Mouse (Mus musculus) spleen, adult 2 months (tissue): ENCODE data around the gene Mrpl16. TPM values are rescaled to one million over a fixed set of nuclear protein-coding genes. Genes with fewer than 3 reads are reported as not detected.

Experiments
- DNase-seq, 2 experiments: peaks; one replicate each; pipeline versions ENCODE4 v3.0.0 to v3.0.0-alpha.2; 2012 to 2021; ENCODE audit warnings: low spot score in 2 of 2, low read depth in 1 of 2
- H3K27ac ChIP-seq: fragments of 200-500 bp; 2 replicates; pipeline ENCODE4 v1.5.1; 2012; ENCODE audit warnings: low read length, inconsistent platforms; ENCODE audit not compliant: insufficient read depth
- H3K27me3 ChIP-seq: fragments of 200-500 bp; 2 replicates; pipeline ENCODE4 v1.6.1; 2012; ENCODE audit warnings: mild to moderate bottlenecking, moderate library complexity, low read length, inconsistent platforms; ENCODE audit not compliant: control insufficient read depth, insufficient read depth
- H3K36me3 ChIP-seq: fragments of 200-500 bp; 2 replicates; pipeline ENCODE4 v1.6.1; 2012; ENCODE audit warnings: mild to moderate bottlenecking, low read length, inconsistent platforms; ENCODE audit not compliant: control insufficient read depth, insufficient read depth
- H3K4me1 ChIP-seq: fragments of 200-500 bp; 2 replicates; pipeline ENCODE4 v1.6.1; 2011; ENCODE audit warnings: inconsistent platforms; ENCODE audit not compliant: control insufficient read depth, insufficient read depth, insufficient read length
- H3K4me3 ChIP-seq: fragments of 200-500 bp; 2 replicates; pipeline ENCODE4 v1.5.1; 2011; ENCODE audit warnings: mild to moderate bottlenecking, inconsistent platforms; ENCODE audit not compliant: insufficient read depth, insufficient read length; ENCODE audit errors: extremely low read depth
- CTCF ChIP-seq: fragments of 200-500 bp; IDR thresholded peaks from 2 replicates; pipeline ENCODE4 v1.5.1; 2011; ENCODE audit warnings: mild to moderate bottlenecking, inconsistent platforms; ENCODE audit not compliant: insufficient read depth, insufficient read length, insufficient replicate concordance; ENCODE audit errors: extremely low read depth
- POLR2A ChIP-seq: fragments of 200-500 bp; IDR thresholded peaks from 2 replicates; pipeline ENCODE4 v1.6.1; 2011; ENCODE audit warnings: low read depth, low read length, inconsistent platforms
- WGBS: fragments of 180-500 bp; shearing (Covaris S2); methylation state at CpG from one replicate; pipeline ENCODE4 v1.1.7; 2018; 5-methylcytosine and 5-hydroxymethylcytosine counted together
- polyA plus RNA-seq: library from polyadenylated mRNA; depleted of rRNA; stranded (reverse); fragments of >200 nt; gene quantifications from 2 replicates; pipeline ENCODE4 v1.2.3, GENCODE M21; 2012

The Mrpl16 gene
- polyA plus RNA-seq, 1 experiment = 5.4 TPM

DNA sequence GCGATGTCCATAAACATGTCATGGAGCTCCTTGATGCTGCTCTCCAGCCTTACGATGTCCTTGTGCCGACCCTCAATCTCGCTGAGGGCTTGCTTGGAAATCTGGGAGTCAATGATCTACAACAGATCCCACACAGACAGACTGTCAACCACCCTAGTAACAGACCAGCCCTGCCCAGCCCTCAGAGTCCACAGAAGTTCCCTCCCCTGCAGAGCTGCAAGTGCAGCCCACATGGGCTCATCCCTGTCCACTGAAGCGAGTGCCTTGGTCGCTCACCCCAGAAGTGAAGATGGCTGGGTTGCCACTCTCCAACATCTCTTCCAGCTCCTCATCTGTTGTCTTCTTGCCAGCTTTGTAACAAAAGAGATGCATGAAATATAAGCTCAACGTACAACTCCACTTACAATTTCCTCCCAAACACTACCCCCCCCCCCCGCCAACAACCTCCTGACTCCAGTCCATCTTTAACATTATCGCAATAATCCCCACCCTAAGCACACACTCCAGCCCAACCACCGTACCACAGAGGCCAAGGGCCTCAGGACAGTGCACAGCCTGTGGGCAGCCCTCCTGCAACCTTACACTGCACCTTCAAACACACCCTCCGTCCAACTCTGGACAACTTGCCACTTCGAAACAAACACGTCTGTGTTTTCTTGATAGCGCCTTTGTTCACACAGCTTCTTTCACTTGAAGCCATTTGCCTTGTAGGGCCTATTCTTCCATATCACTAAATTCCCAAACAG is 15.4 kb downstream of the Mrpl16 start:
- Histone ChIP-seq H3K4me1 (no peaks in the 10 kb centered on the region), H3K27me3 (no peaks in the 10 kb centered on the region), H3K4me3 (no peak overlapping the region), H3K27ac (no peak overlapping the region), H3K36me3 (no peaks in the 10 kb centered on the region)
- TF ChIP-seq POLR2A (no peak), CTCF (no peak)
- 95% methylated on average over 14 of the region's 14 CpGs for WGBS
- no peak for DNase-seq

DNA sequence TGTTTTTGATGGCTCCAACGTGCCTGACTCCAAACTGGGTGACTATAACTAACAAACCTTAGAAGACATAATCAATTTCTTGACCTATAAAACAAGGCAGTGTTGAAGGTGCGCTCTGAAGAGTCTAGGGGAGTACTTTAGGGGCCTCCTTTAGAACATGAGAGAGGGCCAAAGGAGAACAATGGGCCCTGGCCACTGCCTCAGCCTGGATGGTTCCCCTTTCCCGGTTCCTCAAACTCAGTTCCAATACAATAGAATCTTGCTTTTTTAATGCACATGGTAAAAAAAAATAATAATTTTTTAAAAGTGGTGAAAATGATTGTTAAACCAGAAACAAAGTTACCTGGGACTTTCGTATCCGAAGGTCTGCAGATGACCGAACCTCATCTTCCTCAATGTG is 17.6 kb downstream of the Mrpl16 start:
- no peak for TF ChIP-seq POLR2A
- TF ChIP-seq CTCF = no peak
- no peaks in the 10 kb centered on the region for H3K27me3 ChIP-seq
- H3K4me3 ChIP-seq = no peak overlapping the region
- WGBS = 82% methylated on average over 6 of the region's 6 CpGs
- no peak overlapping the region for H3K27ac ChIP-seq
- H3K36me3 ChIP-seq = no peaks in the 10 kb centered on the region
- DNase-seq = no peak
- H3K4me1 ChIP-seq = no peaks in the 10 kb centered on the region

DNA sequence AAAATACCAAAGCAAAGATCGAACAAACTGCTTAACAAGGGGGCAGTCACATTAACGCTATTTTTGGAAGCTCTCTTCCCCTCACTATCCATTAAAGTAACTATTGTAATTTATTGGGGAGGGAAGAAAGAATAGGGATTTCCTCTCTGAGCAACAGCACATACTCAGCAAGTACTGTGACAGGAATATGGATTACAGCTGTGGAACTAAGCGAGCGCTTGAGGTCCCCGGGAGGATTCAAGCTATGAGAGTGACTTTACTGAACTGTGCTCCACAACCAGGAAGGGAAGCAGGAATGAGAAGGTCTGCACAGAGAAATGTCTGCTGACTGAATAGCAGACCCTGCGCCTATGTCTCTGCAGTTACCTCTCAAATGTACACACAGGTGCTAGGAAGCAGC is 18.7 kb downstream of the Mrpl16 start:
- TF ChIP-seq CTCF (no peak), POLR2A (no peak)
- Histone ChIP-seq H3K36me3 (no peaks in the 10 kb centered on the region), H3K4me1 (no peaks in the 10 kb centered on the region), H3K27me3 (no peaks in the 10 kb centered on the region), H3K4me3 (no peak overlapping the region), H3K27ac (no peak overlapping the region)
- no peak for DNase-seq
- WGBS = 88% methylated on average over 6 of the region's 6 CpGs

DNA sequence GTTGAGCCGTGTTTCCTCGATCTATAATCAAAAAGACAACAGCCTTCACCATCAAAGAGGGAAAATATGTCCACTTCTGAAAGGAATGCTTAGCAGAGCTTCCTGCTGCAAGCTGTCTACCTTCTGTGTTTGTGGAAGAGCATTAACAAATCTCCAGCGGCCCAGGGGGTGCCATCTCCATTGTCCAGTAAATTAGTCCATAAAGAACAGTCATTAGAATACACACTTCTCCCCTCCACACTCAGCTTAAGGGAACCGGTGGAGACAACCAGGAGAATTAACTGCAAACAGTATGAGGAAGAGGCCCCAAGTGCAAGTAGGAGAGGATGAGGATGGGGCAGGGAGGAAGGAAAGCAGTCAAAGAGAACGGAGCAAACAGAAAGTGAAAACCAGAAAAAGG is 21.6 kb downstream of the Mrpl16 start:
- H3K27me3 ChIP-seq = no peaks in the 10 kb centered on the region
- H3K4me3 ChIP-seq = no peak overlapping the region
- DNase-seq = no peak
- no peaks in the 10 kb centered on the region for H3K4me1 ChIP-seq
- no peak for TF ChIP-seq POLR2A
- no peak for TF ChIP-seq CTCF
- no peak overlapping the region for H3K27ac ChIP-seq
- 53% methylated on average over 5 of the region's 5 CpGs for WGBS
- no peaks in the 10 kb centered on the region for H3K36me3 ChIP-seq

DNA sequence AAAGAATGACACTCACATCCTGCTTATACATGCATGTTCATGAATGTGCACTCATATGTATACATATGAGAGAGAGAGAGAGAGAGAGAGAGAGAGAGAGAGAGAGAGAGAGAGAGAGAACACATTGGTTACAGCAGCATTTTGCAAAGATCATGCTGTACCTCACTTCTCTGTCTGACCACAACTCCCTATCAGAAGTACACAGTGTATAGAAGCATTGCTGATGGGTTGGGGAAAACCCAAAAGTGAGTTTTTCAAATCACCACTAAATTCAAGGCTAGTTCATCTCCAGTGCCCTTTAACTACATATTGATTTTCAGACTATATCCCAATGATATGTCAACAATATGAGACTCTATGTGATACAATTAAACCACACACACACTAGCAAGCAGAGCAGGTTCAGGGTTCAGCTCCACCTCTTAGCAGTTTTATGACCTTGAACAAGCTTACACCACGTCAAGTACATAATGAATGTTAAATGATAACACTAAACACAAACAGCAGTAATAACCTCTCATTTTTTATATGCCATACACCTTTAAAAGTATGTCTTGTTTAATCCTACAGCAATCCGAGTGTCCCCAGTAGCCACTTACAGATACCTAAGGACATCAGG is 23.7 kb downstream of the Mrpl16 start:
- Histone ChIP-seq H3K27ac (no peak overlapping the region), H3K27me3 (no peaks in the 10 kb centered on the region), H3K4me3 (no peak overlapping the region), H3K36me3 (no peaks in the 10 kb centered on the region), H3K4me1 (no peaks in the 10 kb centered on the region)
- TF ChIP-seq CTCF (no peak), POLR2A (no peak)
- WGBS = 85% methylated on average over 2 of the region's 2 CpGs
- DNase-seq = no peak

DNA sequence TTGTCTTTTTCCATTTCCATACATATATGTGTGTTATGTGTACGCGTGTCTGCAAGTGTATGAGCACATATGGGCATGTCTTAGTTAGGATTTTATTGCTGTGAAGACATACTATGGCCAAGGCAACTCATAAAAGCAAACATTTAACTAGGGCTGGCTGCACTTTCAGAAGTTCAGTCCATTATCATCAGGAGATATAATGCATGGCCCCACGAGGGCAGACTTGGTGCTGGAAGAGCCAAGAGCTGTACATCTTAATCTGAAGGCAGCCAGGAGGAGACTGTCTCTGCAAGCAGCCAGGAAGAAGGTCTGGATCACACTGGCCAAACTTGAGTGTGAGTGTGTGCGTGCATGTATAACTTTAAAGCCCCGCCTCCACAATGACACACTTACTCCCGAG is 24.3 kb downstream of the Mrpl16 start:
- 79% methylated on average over 6 of the region's 6 CpGs for WGBS
- Histone ChIP-seq H3K4me3 (no peak overlapping the region), H3K27me3 (no peaks in the 10 kb centered on the region), H3K27ac (no peak overlapping the region), H3K36me3 (no peaks in the 10 kb centered on the region), H3K4me1 (no peaks in the 10 kb centered on the region)
- no peak for DNase-seq
- no peak for TF ChIP-seq POLR2A
- no peak for TF ChIP-seq CTCF
